Mouse (Mus musculus) hindbrain, embryonic 12.5 days (tissue): ENCODE results near the gene Ttll10. TPM values are rescaled to one million over a fixed set of nuclear protein-coding genes. Genes with fewer than 3 reads are reported as not detected.

Experiments used
- ATAC-seq: fragments of 200-750 bp; cut with Nextera tagmentation; 2 replicates; pipeline ENCODE4 v1.8.0; 2017; ENCODE audit warnings: moderate TSS enrichment; ENCODE audit not compliant: low FRiP score
- H3K27ac ChIP-seq: fragments of 300-500 bp; sonication (generic); 2 replicates; pipeline ENCODE4 v1.5.1; 2016; ENCODE audit warnings: mild to moderate bottlenecking
- H3K27me3 ChIP-seq: fragments of 300-500 bp; sonication (generic); 2 replicates; pipeline ENCODE4 v1.6.1; 2016; ENCODE audit warnings: mild to moderate bottlenecking
- H3K36me3 ChIP-seq: fragments of 300-500 bp; sonication (generic); 2 replicates; pipeline ENCODE4 v1.6.1; 2016; ENCODE audit warnings: mild to moderate bottlenecking
- H3K4me1 ChIP-seq: fragments of 300-500 bp; sonication (generic); 2 replicates; pipeline ENCODE4 v1.6.1; 2016
- H3K4me2 ChIP-seq: fragments of 300-500 bp; sonication (generic); replicated peaks from 2 replicates; pipeline ENCODE4 v1.6.1; 2016; ENCODE audit warnings: mild to moderate bottlenecking
- H3K4me3 ChIP-seq: fragments of 300-500 bp; sonication (generic); 2 replicates; pipeline ENCODE4 v1.5.1; 2016; ENCODE audit warnings: mild to moderate bottlenecking
- H3K9ac ChIP-seq: fragments of 300-500 bp; sonication (generic); 2 replicates; pipeline ENCODE4 v1.6.1; 2016; ENCODE audit warnings: mild to moderate bottlenecking, moderate library complexity
- H3K9me3 ChIP-seq: fragments of 300-500 bp; sonication (generic); replicated peaks from 2 replicates; pipeline ENCODE4 v1.6.1; 2016; ENCODE audit warnings: mild to moderate bottlenecking
- WGBS: fragments of 180-500 bp; shearing (Covaris S2); methylation state at CpG from one replicate; pipeline ENCODE4 v1.1.7; 2016; 5-methylcytosine and 5-hydroxymethylcytosine counted together
- microRNA counts: library from miRNA; unstranded; fragments of <30 nt; microRNA quantifications from one replicate; lab custom pipeline; 2017
- microRNA-seq: library from miRNA; unstranded; fragments of <30 nt; microRNA quantifications from one replicate; pipeline ENCODE4, GENCODE M21; 2017
- polyA plus RNA-seq: library from polyadenylated mRNA; unstranded; fragments of >200 nt; fragmentation: Nextera tagmentation; extraction: Ambion mirVana; gene quantifications from 2 replicates; pipeline ENCODE4 v1.2.1, GENCODE M21; 2016

The Ttll10 gene
- polyA plus RNA-seq, 1 experiment from 2014 or later = 0.32 TPM

- Histone ChIP-seq H3K9me3 (no peaks in the 10 kb centered on the region), H3K27me3 (no peaks in the 10 kb centered on the region), H3K4me2 (no peak overlapping the region), H3K9ac (no peak overlapping the region), H3K4me3 (no peak overlapping the region), H3K27ac (no peak overlapping the region), H3K36me3 (peaks cover 62% of the 10 kb centered on the region), H3K4me1 (no peaks in the 10 kb centered on the region)
- ATAC-seq = no peak
- 89% methylated on average over 2 of the region's 2 CpGs for whole genome bisulfite sequencing
Measured at GRCm38 (mm10) chr4:156014436-156014835, 44.8 kb downstream of the Ttll10 start.

- H3K9me3 ChIP-seq = no peaks in the 10 kb centered on the region
- no peak within 1 kb of the TSS for H3K9ac ChIP-seq
- H3K4me3 ChIP-seq = no peak within 1 kb of the TSS
- ATAC-seq = no peak
- WGBS = 85% methylated on average over 8 of the region's 8 CpGs
- peaks cover 68% of the 10 kb centered on the region for H3K36me3 ChIP-seq
- no peak within 1 kb of the TSS for H3K4me2 ChIP-seq
- H3K4me1 ChIP-seq = no peaks in the 10 kb centered on the region
- H3K27me3 ChIP-seq = no peaks in the 10 kb centered on the region
- H3K27ac ChIP-seq = no peak within 1 kb of the TSS
Measured at GRCm38 (mm10) chr4:156013637-156014036, 45.6 kb downstream of the Ttll10 start, which contains the start of gene Tnfrsf4. Gene Tnfrsf4 (plus strand): TSS chr4:156013843.

- Histone ChIP-seq H3K36me3 (peaks cover 91% of the 10 kb centered on the region), H3K4me2 (no peak overlapping the region)
- 96% methylated on average over 4 of the region's 4 CpGs for WGBS
Measured at GRCm38 (mm10) chr4:156008369-156008768, 50.8 kb downstream of the Ttll10 start.

GRCm38 (mm10) chr4:156004109-156004508, 55.1 kb downstream of the Ttll10 start:
- H3K36me3 ChIP-seq = peaks cover 91% of the 10 kb centered on the region

More at GRCm38 (mm10) chr4:156008369-156008768, 50.8 kb downstream of the Ttll10 start:
- Histone ChIP-seq H3K27ac (no peak overlapping the region), H3K4me1 (no peaks in the 10 kb centered on the region), H3K9me3 (no peaks in the 10 kb centered on the region), H3K27me3 (no peaks in the 10 kb centered on the region), H3K4me3 (no peak overlapping the region), H3K9ac (no peak overlapping the region)
- ATAC-seq = no peak

GRCm38 (mm10) chr4:155993606-155994005, 65.6 kb downstream of the Ttll10 start:
- H3K9me3 ChIP-seq = no peaks in the 10 kb centered on the region
- no peak for ATAC-seq
- WGBS = 6% methylated on average over 15 of the region's 15 CpGs
- no peaks in the 10 kb centered on the region for H3K27me3 ChIP-seq
- peaks cover 22% of the 10 kb centered on the region for H3K4me1 ChIP-seq
- H3K36me3 ChIP-seq = peaks cover 18% of the 10 kb centered on the region
- H3K27ac ChIP-seq = peak overlapping the region; percentile 95
- peak overlapping the region; percentile 62 for H3K4me3 ChIP-seq
- peak overlapping the region; percentile 75 for H3K4me2 ChIP-seq
- H3K9ac ChIP-seq = peak overlapping the region; percentile 81

More at GRCm38 (mm10) chr4:156004109-156004508, 55.1 kb downstream of the Ttll10 start:
- WGBS = 90% methylated on average over 3 of the region's 3 CpGs
- H3K4me3 ChIP-seq = no peak overlapping the region
- ATAC-seq = no peak
- no peaks in the 10 kb centered on the region for H3K27me3 ChIP-seq
- H3K27ac ChIP-seq = no peak overlapping the region
- no peaks in the 10 kb centered on the region for H3K4me1 ChIP-seq
- no peak overlapping the region for H3K4me2 ChIP-seq
- no peak overlapping the region for H3K9ac ChIP-seq
- no peaks in the 10 kb centered on the region for H3K9me3 ChIP-seq

- Histone ChIP-seq H3K36me3 (peaks cover 12% of the 10 kb centered on the region), H3K9ac (peak overlapping the region; percentile 81), H3K4me3 (peak overlapping the region; percentile 62), H3K4me1 (peaks cover 22% of the 10 kb centered on the region), H3K27me3 (no peaks in the 10 kb centered on the region), H3K4me2 (peak overlapping the region; percentile 75), H3K27ac (peak overlapping the region; percentile 95), H3K9me3 (no peaks in the 10 kb centered on the region)
- peak; percentile 82 for ATAC-seq
- WGBS = under 1% methylated on average over 70 of the region's 70 CpGs
Measured at GRCm38 (mm10) chr4:155992906-155993547, 66.2 kb downstream of the Ttll10 start.

- peak; percentile 89 for ATAC-seq
- Histone ChIP-seq H3K9ac (peak within 1 kb of the TSS; percentile 81), H3K4me3 (peak within 1 kb of the TSS; percentile 62), H3K27ac (peak within 1 kb of the TSS; percentile 95), H3K9me3 (no peaks in the 10 kb centered on the region), H3K4me1 (peaks cover 22% of the 10 kb centered on the region), H3K27me3 (no peaks in the 10 kb centered on the region), H3K36me3 (peaks cover 8% of the 10 kb centered on the region), H3K4me2 (peak within 1 kb of the TSS; percentile 96)
- WGBS = under 1% methylated on average over 99 of the region's 99 CpGs
Measured at GRCm38 (mm10) chr4:155992241-155992905, 66.8 kb downstream of the Ttll10 start, which contains the start of the genes B3galt6 and Sdf4. Gene B3galt6 (minus strand): TSS chr4:155992649. Gene Sdf4 (plus strand): TSS chr4:155992872.

GRCm38 (mm10) chr4:155991908-155992230, 67.3 kb downstream of the Ttll10 start:
- peaks cover 22% of the 10 kb centered on the region for H3K4me1 ChIP-seq
- no peaks in the 10 kb centered on the region for H3K9me3 ChIP-seq
- H3K27me3 ChIP-seq = no peaks in the 10 kb centered on the region
- 27% methylated on average over 37 of the region's 37 CpGs for WGBS
- peak overlapping the region; percentile 62 for H3K4me3 ChIP-seq
- peak overlapping the region; percentile 95 for H3K27ac ChIP-seq
- peak overlapping the region; percentile 96 for H3K4me2 ChIP-seq
- H3K9ac ChIP-seq = peak overlapping the region; percentile 77
- peaks cover 6% of the 10 kb centered on the region for H3K36me3 ChIP-seq
- ATAC-seq = no peak; the same call in 1 of the 2 replicates

GRCm38 (mm10) chr4:155991211-155991907, 67.9 kb downstream of the Ttll10 start:
- Histone ChIP-seq H3K4me3 (peak overlapping the region; percentile 62), H3K27ac (peak overlapping the region; percentile 95), H3K9ac (peak overlapping the region; percentile 77), H3K27me3 (no peaks in the 10 kb centered on the region), H3K36me3 (peaks cover 3% of the 10 kb centered on the region), H3K4me2 (peak overlapping the region; percentile 96), H3K4me1 (peaks cover 22% of the 10 kb centered on the region), H3K9me3 (no peaks in the 10 kb centered on the region)
- WGBS = 91% methylated on average over 22 of the region's 22 CpGs
- ATAC-seq = 0 out of 2 replicates have a peak, but pooled peaks have one; percentile 0

MicroRNAs within 50 kb of the gene (microRNA counts, 519-probe panel; counts per million panel counts)
- microRNA mmu-miR-200a (lab: Ali Mortazavi, UCI) = 2,119 counts per million, percentile 61 among the panel's probes with 10 or more counts
- 4,358 counts per million, percentile 85 among the panel's probes with 10 or more counts for microRNA mmu-miR-200b (lab: Ali Mortazavi, UCI)
- 3,915 counts per million, percentile 80 among the panel's probes with 10 or more counts for microRNA mmu-miR-429 (lab: Ali Mortazavi, UCI)

Small RNAs within 50 kb of the gene (microRNA-seq; reads per million reads assigned to microRNA genes)
- gene Mir200a = 154 reads per million, percentile 53 among the genes with 10 or more reads in this experiment
- gene Mir200b = 501 reads per million, percentile 66 among the genes with 10 or more reads in this experiment
- 1,457 reads per million, percentile 78 among the genes with 10 or more reads in this experiment for gene Mir429

Other genes with a start within 250 kb of the Ttll10 start
- 207 and 217 TPM in 2 replicates for gene Ccnl2, start 246.9 kb downstream of the Ttll10 start, polyA plus RNA-seq
- 127 and 133 TPM in 2 replicates for gene Aurkaip1, start 228.1 kb downstream of the Ttll10 start, polyA plus RNA-seq
- gene Mxra8, start 219.7 kb downstream of the Ttll10 start, polyA plus RNA-seq = 40.6 and 40.7 TPM in 2 replicates
- gene Dvl1, start 212.0 kb downstream of the Ttll10 start, polyA plus RNA-seq = 18.6 and 20.0 TPM in 2 replicates
- gene Tas1r3, start 196.1 kb downstream of the Ttll10 start, polyA plus RNA-seq = 0.53 and 0.65 TPM in 2 replicates
- 18.5 and 18.6 TPM in 2 replicates for gene Cptp, start 190.0 kb downstream of the Ttll10 start, polyA plus RNA-seq
- 74.9 and 76.3 TPM in 2 replicates for gene Ints11, start 189.9 kb downstream of the Ttll10 start, polyA plus RNA-seq
- gene Pusl1, start 167.6 kb downstream of the Ttll10 start, polyA plus RNA-seq = 45.1 and 48.3 TPM in 2 replicates
- gene Acap3, start 167.6 kb downstream of the Ttll10 start, polyA plus RNA-seq = 64.9 and 66.9 TPM in 2 replicates
- gene Ube2j2, start 115.6 kb downstream of the Ttll10 start, polyA plus RNA-seq = 149 and 150 TPM in 2 replicates
- 17.2 and 25.7 TPM in 2 replicates for gene C1qtnf12, start 97.1 kb downstream of the Ttll10 start, polyA plus RNA-seq
- 19.5 and 20.4 TPM in 2 replicates for gene B3galt6, start 66.8 kb downstream of the Ttll10 start, polyA plus RNA-seq
- gene Sdf4, start 66.5 kb downstream of the Ttll10 start, polyA plus RNA-seq = 129 and 130 TPM in 2 replicates
- gene Tnfrsf4, start 45.6 kb downstream of the Ttll10 start, polyA plus RNA-seq = 0.29 and 0.76 TPM in 2 replicates
- gene Tnfrsf18, start 33.2 kb downstream of the Ttll10 start, polyA plus RNA-seq = 1.8 and 2.6 TPM in 2 replicates
- gene 9430015G10Rik, start 50.6 kb upstream of the Ttll10 start, polyA plus RNA-seq = 49.6 and 50.8 TPM in 2 replicates
- 0.56 and 0.76 TPM in 2 replicates for gene Rnf223, start 71.1 kb upstream of the Ttll10 start, polyA plus RNA-seq
- 161 and 178 TPM in 2 replicates for gene Agrn, start 138.1 kb upstream of the Ttll10 start, polyA plus RNA-seq
- 1.2 and 1.3 TPM in 2 replicates for gene Isg15, start 141.4 kb upstream of the Ttll10 start, polyA plus RNA-seq
- 7.0 and 7.6 TPM in 2 replicates for gene AW011738, start 143.9 kb upstream of the Ttll10 start, polyA plus RNA-seq
- gene Perm1, start 156.5 kb upstream of the Ttll10 start, polyA plus RNA-seq = 2.3 and 2.6 TPM in 2 replicates
- gene Plekhn1, start 175.4 kb upstream of the Ttll10 start, polyA plus RNA-seq = 29.0 and 30.5 TPM in 2 replicates
- gene Noc2l, start 176.6 kb upstream of the Ttll10 start, polyA plus RNA-seq = 71.1 and 76.7 TPM in 2 replicates
- gene Samd11, start 196.2 kb upstream of the Ttll10 start, polyA plus RNA-seq = 3.0 and 3.9 TPM in 2 replicates